Mouse (Mus musculus): ENCODE data around the gene Ppp1r14d.
A peak's percentile ranks its signal among the peaks of the same experiment; 100 is the strongest.

The Ppp1r14d gene

DNA sequence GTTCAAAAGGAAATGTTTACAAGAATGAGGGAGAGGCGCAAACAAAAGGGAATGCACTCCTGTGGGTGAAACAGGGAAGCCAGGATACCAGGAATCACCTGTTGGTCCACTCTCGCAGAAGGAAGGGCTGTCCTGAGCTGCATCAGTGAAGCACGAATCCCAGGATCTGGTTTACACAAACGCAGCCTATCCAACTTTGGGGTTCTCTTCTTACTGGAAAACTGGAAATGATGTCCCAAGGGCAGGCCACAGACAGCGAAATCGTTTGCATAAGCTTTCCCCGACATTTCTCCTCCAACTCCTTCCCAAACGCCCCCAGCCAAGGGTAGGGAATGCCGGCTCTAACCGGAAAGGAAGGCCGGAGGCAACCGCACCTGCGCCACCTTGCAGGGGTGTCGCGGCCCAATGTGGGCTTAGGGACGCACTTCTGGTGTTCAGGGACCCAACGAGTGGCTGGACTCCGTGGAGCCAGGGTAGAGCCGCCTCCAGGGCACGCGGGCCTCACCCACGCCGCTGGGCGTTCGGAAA lies 7.0 kb upstream of the Ppp1r14d start:
- no peak for DNase-seq (ENCODE audit: low read depth)

DNA sequence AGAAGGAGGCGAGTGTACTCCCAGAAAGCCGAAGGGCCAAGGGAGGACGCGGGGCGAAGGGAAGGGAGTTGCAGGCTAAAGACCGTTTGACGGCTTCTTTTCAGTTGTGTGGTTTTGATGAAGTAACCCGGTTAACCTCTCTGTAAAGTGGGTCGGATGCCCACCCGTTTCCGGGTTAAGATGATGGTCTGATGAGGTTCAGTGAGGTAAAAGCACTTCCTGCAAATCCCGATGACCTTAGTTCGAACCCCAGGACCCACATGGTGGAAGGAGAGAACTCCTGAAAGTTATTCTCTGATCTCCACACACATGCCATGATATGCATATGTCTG lies 20.6 kb downstream of the Ppp1r14d start:
- peak; percentile 70 for DNase-seq (ENCODE audit: low read depth)

DNA sequence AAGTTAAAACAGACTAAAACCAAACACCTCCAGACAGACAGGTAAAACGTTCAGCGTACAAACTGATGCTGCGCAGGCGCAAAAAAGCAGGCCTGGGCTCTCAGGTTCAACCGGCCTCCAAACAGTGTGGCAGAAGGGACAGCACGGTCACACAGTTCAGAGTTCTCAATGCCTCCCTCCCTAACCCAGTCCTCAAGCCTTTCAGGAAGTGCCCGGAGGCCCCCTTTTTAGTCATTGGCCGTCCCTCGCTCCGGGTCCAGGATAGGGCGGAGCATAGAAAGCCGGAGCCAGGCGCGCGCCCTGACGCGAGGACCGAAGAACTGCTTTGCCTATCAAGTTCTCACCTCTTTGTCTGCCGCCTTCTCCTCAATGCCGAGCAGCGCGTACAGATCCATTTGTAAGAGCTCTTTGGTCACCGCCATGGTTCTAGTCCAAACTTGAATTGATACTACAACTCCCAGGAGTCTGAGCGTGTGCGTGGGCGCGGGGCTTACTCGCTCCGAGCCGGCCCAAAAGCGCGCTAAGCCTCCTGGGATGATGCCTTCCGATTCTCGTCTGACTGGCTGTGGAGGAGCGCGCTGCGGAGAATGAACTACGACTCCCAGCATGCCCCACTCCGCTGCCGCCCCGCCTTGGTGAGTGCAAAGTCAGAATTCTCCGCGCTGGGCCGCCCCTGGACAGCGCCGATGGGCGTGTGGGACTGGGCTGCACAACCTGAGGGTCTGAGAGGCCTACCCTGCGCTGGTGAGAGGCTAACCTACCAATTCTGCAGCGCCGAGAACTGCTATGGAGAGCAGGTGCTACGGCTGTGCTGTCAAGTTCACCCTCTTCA lies 21.1 kb downstream of the Ppp1r14d start, which contains the start of the genes Zfyve19 and Dnajc17:
Zfyve19 (plus strand) TSS at position 274 of the 832 bp plus-strand sequence.
Dnajc17 (minus strand) TSS at position 452 of the 832 bp plus-strand sequence.
- peak; percentile 97 for DNase-seq (ENCODE audit: low read depth)

GRCm38 (mm10) chr2:119207961-119208343 lies 21.8 kb downstream of the Ppp1r14d start:
- no peak for DNase-seq (ENCODE audit: low read depth)

- no peak for DNase-seq (ENCODE audit: low read depth)
Observed at GRCm38 (mm10) chr2:119203871-119204460, 25.7 kb downstream of the Ppp1r14d start.

DNA sequence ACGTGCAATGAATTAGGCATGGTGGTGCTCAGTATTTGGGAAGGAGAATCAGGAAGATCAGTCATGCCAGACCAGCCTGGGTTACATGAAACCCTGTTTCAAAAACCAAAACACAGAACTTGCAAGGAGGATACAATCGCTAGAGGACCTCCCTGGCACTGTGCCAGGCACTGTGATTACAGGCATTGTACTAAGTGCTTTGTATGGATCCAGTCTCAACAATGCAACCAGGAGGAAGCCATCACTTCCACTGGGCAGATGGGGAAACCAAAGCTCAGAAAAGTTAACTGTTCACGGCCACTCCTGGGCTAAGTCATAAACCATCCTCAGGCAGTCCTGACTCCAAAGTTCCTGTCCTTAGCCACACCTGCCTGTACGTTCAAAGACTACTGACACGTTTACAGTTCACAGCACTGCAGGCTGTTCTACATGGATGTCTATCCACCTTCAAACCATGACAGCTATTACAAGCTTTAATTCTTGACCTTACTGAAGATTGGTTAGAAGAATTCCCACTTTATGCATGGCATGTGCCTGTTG lies 26.7 kb downstream of the Ppp1r14d start:
- DNase-seq (ENCODE audit: low read depth): peak; percentile 40

DNA sequence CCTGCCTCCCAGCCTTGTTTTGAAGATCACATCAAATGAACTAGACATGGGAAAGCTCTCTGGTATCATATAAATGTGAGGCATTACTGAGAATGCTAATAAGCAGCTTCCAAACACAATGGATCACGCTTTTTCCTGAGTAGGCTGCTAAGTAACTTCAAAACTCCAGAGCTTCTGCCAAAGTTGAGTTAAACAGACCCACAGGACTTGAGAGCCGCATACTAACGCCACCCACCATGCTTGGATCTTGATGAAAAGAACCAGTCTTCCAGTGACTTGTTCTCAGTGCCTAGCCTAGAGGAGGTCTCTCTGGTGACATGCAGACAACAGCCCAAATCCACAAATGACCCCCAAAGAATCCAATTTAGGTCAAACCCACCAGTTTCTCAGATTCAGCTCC lies 30.8 kb downstream of the Ppp1r14d start:
- DNase-seq (ENCODE audit: low read depth): no peak

DNA sequence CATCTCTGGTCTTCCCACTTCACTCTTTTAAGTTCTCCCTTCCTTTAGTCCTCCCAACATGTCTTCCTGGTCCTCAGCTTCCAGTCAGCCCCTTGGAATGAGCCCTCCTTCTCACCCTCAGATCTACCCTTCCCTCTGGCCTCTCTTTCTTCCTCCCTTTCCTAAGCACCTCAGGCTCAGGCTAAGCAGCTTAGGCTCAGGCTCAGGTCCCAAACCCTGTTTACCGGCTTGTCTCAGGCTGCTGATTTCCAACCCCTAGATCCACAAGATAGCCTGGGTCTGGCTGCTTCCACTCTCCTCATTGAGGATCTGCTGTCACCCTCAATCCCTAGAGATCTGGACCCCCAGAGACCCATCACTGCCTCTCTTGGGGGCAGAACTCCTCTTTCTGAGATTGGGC lies 31.7 kb downstream of the Ppp1r14d start:
- DNase-seq (ENCODE audit: low read depth): no peak

GRCm38 (mm10) chr2:119197493-119197892 lies 32.2 kb downstream of the Ppp1r14d start:
- no peak for DNase-seq (ENCODE audit: low read depth)

DNA sequence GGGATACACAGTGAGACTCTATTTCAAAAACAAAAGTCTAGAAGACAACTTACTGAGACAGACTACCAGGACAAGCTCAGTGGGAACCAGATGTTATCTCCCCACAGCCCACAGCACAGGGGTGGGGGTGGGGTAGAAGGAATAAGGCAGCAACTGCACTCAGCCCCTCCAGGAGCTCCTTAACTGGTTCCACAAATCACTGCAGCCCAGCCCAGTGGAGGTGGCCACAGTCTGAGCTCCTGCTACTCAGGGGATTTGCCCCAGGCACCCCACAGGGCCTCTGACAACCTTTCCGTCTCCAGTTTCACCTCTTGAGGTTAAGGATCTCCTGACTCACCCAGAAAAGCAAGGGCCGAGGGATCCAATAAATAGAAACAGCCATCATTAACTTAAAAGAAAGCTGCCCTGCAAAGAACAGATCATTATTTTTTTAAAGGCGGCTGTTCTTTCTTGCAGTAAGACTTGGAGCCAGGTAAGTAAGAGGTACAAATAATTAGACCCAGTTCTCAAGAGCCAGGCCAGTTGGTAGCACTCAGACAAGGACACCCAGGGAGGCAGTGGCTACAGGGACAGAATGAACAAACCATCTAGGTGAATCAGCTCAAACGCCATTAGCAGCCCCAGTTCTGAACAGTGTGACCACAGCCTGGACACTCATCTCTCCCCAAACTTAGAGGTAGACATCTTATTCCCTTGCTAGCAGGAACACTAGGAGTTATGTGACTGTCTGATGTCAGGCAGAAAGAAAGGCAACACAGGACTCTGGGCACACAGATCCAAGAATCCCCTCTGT lies 33.2 kb downstream of the Ppp1r14d start:
- no peak for DNase-seq (ENCODE audit: low read depth)

GRCm38 (mm10) chr2:119194140-119194539 lies 35.6 kb downstream of the Ppp1r14d start:
- no peak for DNase-seq (ENCODE audit: low read depth)

GRCm38 (mm10) chr2:119190969-119191368 lies 38.7 kb downstream of the Ppp1r14d start:
- no peak for DNase-seq (ENCODE audit: low read depth)

GRCm38 (mm10) chr2:119189029-119189710 lies 40.5 kb downstream of the Ppp1r14d start:
- DNase-seq (ENCODE audit: low read depth): peak; percentile 87

DNA sequence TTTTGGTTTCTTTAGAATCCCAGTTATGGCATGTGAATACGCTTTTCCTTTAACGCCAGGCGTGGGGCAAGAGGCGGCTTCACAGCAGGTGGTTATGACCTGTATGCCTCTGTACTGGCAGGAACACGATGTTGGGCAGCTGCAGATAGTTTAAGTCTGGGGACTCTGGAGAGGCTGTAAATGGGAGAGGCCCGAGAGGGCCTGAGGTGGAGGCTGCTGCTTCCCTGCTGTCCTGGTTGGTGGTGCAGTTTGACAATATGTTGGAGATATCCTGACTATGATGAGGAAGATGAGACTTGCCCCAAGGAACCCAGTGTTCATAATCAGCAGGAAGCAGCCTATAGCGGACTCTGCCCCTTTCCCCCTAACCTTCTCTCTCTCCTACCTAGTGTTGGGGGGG lies 46.8 kb downstream of the Ppp1r14d start:
- no peak for DNase-seq (ENCODE audit: low read depth)

GRCm38 (mm10) chr2:119177384-119177939 lies 52.2 kb downstream of the Ppp1r14d start:
- no peak for DNase-seq (ENCODE audit: low read depth)

DNA sequence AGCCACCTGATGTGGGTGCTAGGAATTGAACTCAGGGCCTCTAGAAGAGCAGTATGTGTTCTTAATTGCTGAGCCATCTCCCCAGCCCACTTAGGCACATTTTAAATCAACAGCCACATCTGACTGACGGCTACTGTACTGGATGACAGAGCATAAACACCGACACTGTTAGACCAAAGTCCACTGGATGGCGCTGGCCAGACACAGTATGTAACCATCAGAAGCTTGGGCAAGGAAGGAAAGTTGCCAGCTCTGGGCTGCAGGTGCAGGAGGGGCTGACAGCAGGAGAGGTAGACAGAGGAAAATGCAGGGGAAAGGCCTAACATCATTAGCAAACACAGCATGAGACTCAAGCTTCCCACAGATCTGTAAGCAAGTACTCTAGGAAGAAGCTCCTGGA lies 52.9 kb downstream of the Ppp1r14d start:
- no peak for DNase-seq (ENCODE audit: low read depth)

GRCm38 (mm10) chr2:119175614-119176013 lies 54.1 kb downstream of the Ppp1r14d start:
- DNase-seq (ENCODE audit: low read depth): peak; percentile 70

DNA sequence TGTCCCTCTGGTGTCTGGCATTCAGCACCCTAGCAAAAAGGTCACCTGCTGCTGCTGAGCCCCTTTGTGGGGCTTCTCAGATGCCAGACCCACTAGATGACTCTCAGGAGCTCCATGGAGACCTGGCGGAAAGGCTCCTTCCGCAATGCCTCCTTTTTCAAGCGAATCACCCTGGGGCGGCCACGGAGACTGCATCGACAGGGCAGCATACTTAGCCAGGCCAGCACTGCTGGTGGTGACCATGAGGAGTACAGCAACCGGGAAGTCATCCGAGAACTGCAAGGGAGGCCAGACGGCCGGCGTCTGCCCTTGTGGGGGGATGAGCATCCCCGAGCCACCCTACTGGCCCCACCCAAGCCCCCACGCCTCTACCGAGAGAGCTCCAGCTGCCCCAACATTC lies 54.8 kb downstream of the Ppp1r14d start:
- no peak for DNase-seq (ENCODE audit: low read depth)

GRCm38 (mm10) chr2:119173991-119174651 lies 55.6 kb downstream of the Ppp1r14d start, which contains the start of gene Gm14137:
Gene Gm14137, plus strand, starts transcription at chr2:119174509.
- peak; percentile 44 for DNase-seq (ENCODE audit: low read depth)

GRCm38 (mm10) chr2:119172862-119173576 lies 56.7 kb downstream of the Ppp1r14d start:
- DNase-seq (ENCODE audit: low read depth): peak; percentile 89
